Mouse (Mus musculus) embryo, embryonic 10 days (tissue): ENCODE results near the gene Patj.
"Not testable (repeated sequence)": the region's sequence is repeated elsewhere in the genome, so short reads cannot be mapped to it uniquely, and the experiment has no call there.

Experiments
- DNase-seq: peaks from one replicate; pipeline ENCODE4 v3.0.0-alpha.2; 2015; ENCODE audit warnings: low spot score

Gene Patj

GRCm38 (mm10) chr4:98724682-98725081, 329.1 kb downstream of the Patj start:
- not testable (repeated sequence) for DNase-seq

- peak; percentile 57 for DNase-seq
Measured at GRCm38 (mm10) chr4:98725439-98725838, 329.9 kb downstream of the Patj start.

GRCm38 (mm10) chr4:98726590-98727237, 331.1 kb downstream of the Patj start, which contains the start of gene L1td1:
Gene L1td1 (plus strand): TSS chr4:98726734.
- DNase-seq, result peak; percentile 18

- DNase-seq, result peak; percentile 45
Measured at GRCm38 (mm10) chr4:98727295-98727958, 331.8 kb downstream of the Patj start.

- no peak for DNase-seq
Measured at GRCm38 (mm10) chr4:98727959-98728347, 332.4 kb downstream of the Patj start.

GRCm38 (mm10) chr4:98728716-98729115, 333.1 kb downstream of the Patj start:
- no peak for DNase-seq

- no peak for DNase-seq
Measured at GRCm38 (mm10) chr4:98733660-98734059, 338.1 kb downstream of the Patj start.

GRCm38 (mm10) chr4:98739753-98740152, 344.2 kb downstream of the Patj start:
- peak; percentile 72 for DNase-seq

GRCm38 (mm10) chr4:98743209-98743905, 347.8 kb downstream of the Patj start:
- DNase-seq, result no peak

GRCm38 (mm10) chr4:98743906-98744210, 348.3 kb downstream of the Patj start:
- DNase-seq, result peak; percentile 62

GRCm38 (mm10) chr4:98754456-98754855, 358.9 kb downstream of the Patj start:
- no peak for DNase-seq

- DNase-seq, result no peak
Measured at GRCm38 (mm10) chr4:98756141-98756540, 360.6 kb downstream of the Patj start.

GRCm38 (mm10) chr4:98758012-98758821, 362.6 kb downstream of the Patj start:
- no peak for DNase-seq

GRCm38 (mm10) chr4:98758872-98759518, 363.4 kb downstream of the Patj start:
- no peak for DNase-seq

GRCm38 (mm10) chr4:98767134-98768133, 371.8 kb downstream of the Patj start:
- no peak for DNase-seq
